Mouse (Mus musculus) heart, embryonic 11.5 days (tissue): Measurements from ENCODE around the gene Slc25a12. TPM values are rescaled to one million over a fixed set of nuclear protein-coding genes. Genes with fewer than 3 reads are reported as not detected.

Experiments
- ATAC-seq: fragments of 200-750 bp; cut with Nextera tagmentation; replicated peaks from 2 replicates; pipeline ENCODE4 v1.8.0; 2017; ENCODE audit warnings: moderate library complexity; ENCODE audit not compliant: insufficient number of reproducible peaks, low FRiP score, low TSS enrichment
- H3K27ac ChIP-seq: fragments of 300-500 bp; sonication (generic); 2 replicates; pipeline ENCODE4 v1.5.1; 2014; ENCODE audit warnings: mild to moderate bottlenecking, low read depth, low read length
- H3K27me3 ChIP-seq: fragments of 300-500 bp; sonication (generic); 2 replicates; pipeline ENCODE4 v1.6.1; 2014; ENCODE audit warnings: mild to moderate bottlenecking, low read length, mixed read lengths; ENCODE audit not compliant: control insufficient read depth, insufficient read depth
- H3K36me3 ChIP-seq: fragments of 300-500 bp; sonication (generic); 2 replicates; pipeline ENCODE4 v1.6.1; 2014; ENCODE audit warnings: mild to moderate bottlenecking, low read length, moderate library complexity, mixed read lengths; ENCODE audit not compliant: control insufficient read depth, insufficient read depth
- H3K4me1 ChIP-seq: fragments of 300-500 bp; sonication (generic); 2 replicates; pipeline ENCODE4 v1.6.1; 2014; ENCODE audit warnings: low read length; ENCODE audit not compliant: control insufficient read depth, insufficient read depth
- H3K4me2 ChIP-seq: fragments of 300-500 bp; sonication (generic); 2 replicates; pipeline ENCODE4 v1.6.1; 2014; ENCODE audit warnings: mild to moderate bottlenecking, moderate library complexity
- H3K4me3 ChIP-seq: fragments of 300-500 bp; sonication (generic); 2 replicates; pipeline ENCODE4 v1.5.1; 2014; ENCODE audit warnings: low read depth, low read length
- H3K9ac ChIP-seq: fragments of 300-500 bp; sonication (generic); 2 replicates; pipeline ENCODE4 v1.6.1; 2014; ENCODE audit warnings: mild to moderate bottlenecking, low read depth, low read length, moderate library complexity
- H3K9me3 ChIP-seq: fragments of 300-500 bp; sonication (generic); replicated peaks from 2 replicates; pipeline ENCODE4 v1.6.1; 2016; ENCODE audit warnings: low read length; ENCODE audit not compliant: control insufficient read depth
- WGBS: fragments of 180-500 bp; shearing (Covaris S2); extraction: QIAGEN DNeasy Blood & Tissue Kit; methylation state at CpG from one replicate; pipeline ENCODE4 v1.1.7; 2014; ENCODE audit not compliant: insufficient replicate concordance; 5-methylcytosine and 5-hydroxymethylcytosine counted together
- polyA plus RNA-seq: library from polyadenylated mRNA; unstranded; fragments of >200 nt; fragmentation: Nextera tagmentation; extraction: Ambion mirVana; gene quantifications from 2 replicates; pipeline ENCODE4 v1.2.1, GENCODE M21; 2014

The Slc25a12 gene
- polyA plus RNA-seq, 1 experiment from 2014 or later = 86.9 TPM

GRCm38 (mm10) chr2:71227398-71227797, 140.2 kb downstream of the Slc25a12 start:
- ATAC-seq = no peak
- H3K9me3 ChIP-seq = no peaks in the 10 kb centered on the region
- no peak overlapping the region for H3K4me3 ChIP-seq
- no peak overlapping the region for H3K4me2 ChIP-seq
- no peaks in the 10 kb centered on the region for H3K27me3 ChIP-seq
- H3K36me3 ChIP-seq = peaks cover 5% of the 10 kb centered on the region
- no peaks in the 10 kb centered on the region for H3K4me1 ChIP-seq
- H3K9ac ChIP-seq = no peak overlapping the region
- no peak overlapping the region for H3K27ac ChIP-seq
- WGBS = 55% methylated on average over 1 of the region's 1 CpGs

Other genes starting within 250 kb of the Slc25a12 start
- 0.74 and 1.2 TPM in 2 replicates for gene Cybrd1, start 249.8 kb downstream of the Slc25a12 start, polyA plus RNA-seq
- gene Dync1i2, start 156.0 kb downstream of the Slc25a12 start, polyA plus RNA-seq = 78.5 and 105 TPM in 2 replicates
- gene Hat1, start 21.2 kb upstream of the Slc25a12 start, polyA plus RNA-seq = 140 and 144 TPM in 2 replicates
- gene Metap1d, start 85.5 kb upstream of the Slc25a12 start, polyA plus RNA-seq = 32.4 and 34.8 TPM in 2 replicates
- gene Dlx1, start 160.4 kb upstream of the Slc25a12 start, polyA plus RNA-seq = 1.0 and 2.1 TPM in 2 replicates
- 0.65 and 1.3 TPM in 2 replicates for gene Dlx2, start 179.0 kb upstream of the Slc25a12 start, polyA plus RNA-seq